Mouse (Mus musculus) adrenal gland, postnatal 10 days (tissue): ENCODE results near the gene Arhgef28. TPM values are rescaled to one million over a fixed set of nuclear protein-coding genes. Genes with fewer than 3 reads are reported as not detected.

ENCODE experiments used
- DNase-seq: peaks from one replicate; pipeline ENCODE4 v3.0.0; 2021; ENCODE audit warnings: mixed read lengths
- total RNA-seq, 2 experiments: library from RNA; stranded (reverse); gene quantifications; 2 replicates each; pipeline ENCODE4 v1.2.3; 2021

The Arhgef28 gene
- total RNA-seq, 2 experiments from 2014 or later, result 23.7 to 30.8 TPM

- no peak for DNase-seq
These were observed 191.3 kb downstream of the Arhgef28 start for GRCm38 (mm10) chr13:98014892-98015291.

- DNase-seq, result peak; percentile 65
These were observed 192.5 kb downstream of the Arhgef28 start for GRCm38 (mm10) chr13:98013715-98014114.

GRCm38 (mm10) chr13:98011931-98012341, 194.3 kb downstream of the Arhgef28 start:
- no peak for DNase-seq

- DNase-seq, result no peak
These were observed 197.2 kb downstream of the Arhgef28 start for GRCm38 (mm10) chr13:98009070-98009469.

GRCm38 (mm10) chr13:98008588-98008987, 197.7 kb downstream of the Arhgef28 start:
- DNase-seq, result peak; percentile 42

GRCm38 (mm10) chr13:98005611-98006218, 200.5 kb downstream of the Arhgef28 start:
- DNase-seq, result no peak

- DNase-seq, result no peak
These were observed 201.4 kb downstream of the Arhgef28 start for GRCm38 (mm10) chr13:98004647-98005414.

- DNase-seq, result no peak
These were observed 202.5 kb downstream of the Arhgef28 start for GRCm38 (mm10) chr13:98003690-98004089.

GRCm38 (mm10) chr13:98002598-98002997, 203.6 kb downstream of the Arhgef28 start:
- DNase-seq, result no peak

GRCm38 (mm10) chr13:98002121-98002520, 204.1 kb downstream of the Arhgef28 start:
- peak; percentile 22 for DNase-seq

GRCm38 (mm10) chr13:98001719-98002118, 204.5 kb downstream of the Arhgef28 start:
- DNase-seq, result no peak

GRCm38 (mm10) chr13:98000841-98001240, 205.4 kb downstream of the Arhgef28 start:
- DNase-seq, result no peak

GRCm38 (mm10) chr13:97999130-97999529, 207.1 kb downstream of the Arhgef28 start:
- no peak for DNase-seq

GRCm38 (mm10) chr13:97998570-97998969, 207.7 kb downstream of the Arhgef28 start:
- no peak for DNase-seq

- no peak for DNase-seq
These were observed 215.3 kb downstream of the Arhgef28 start for GRCm38 (mm10) chr13:97990939-97991338.

GRCm38 (mm10) chr13:97988796-97989195, 217.4 kb downstream of the Arhgef28 start:
- DNase-seq, result no peak

GRCm38 (mm10) chr13:97986691-97987090, 219.5 kb downstream of the Arhgef28 start:
- no peak for DNase-seq

GRCm38 (mm10) chr13:97977104-97977503, 229.1 kb downstream of the Arhgef28 start:
- DNase-seq, result no peak

GRCm38 (mm10) chr13:97976642-97977041, 229.6 kb downstream of the Arhgef28 start:
- DNase-seq, result no peak

- DNase-seq, result no peak
These were observed 231.6 kb downstream of the Arhgef28 start for GRCm38 (mm10) chr13:97974532-97975194.

- no peak for DNase-seq
These were observed 232.3 kb downstream of the Arhgef28 start for GRCm38 (mm10) chr13:97973915-97974314.

GRCm38 (mm10) chr13:97966077-97966476, 240.2 kb downstream of the Arhgef28 start:
- no peak for DNase-seq

GRCm38 (mm10) chr13:97964892-97965424, 241.3 kb downstream of the Arhgef28 start:
- no peak for DNase-seq
